Mouse (Mus musculus): Measurements from ENCODE around the gene Hdgfl2. TPM values are rescaled to one million over a fixed set of nuclear protein-coding genes. Genes with fewer than 3 reads are reported as not detected.
"Not testable (repeated sequence)": the region's sequence is repeated elsewhere in the genome, so short reads cannot be mapped to it uniquely, and the experiment has no call there.

The Hdgfl2 gene
- total and polyA plus RNA-seq, 3 experiments, result 31.5 to 35.0 (median 32.5) TPM

- WGBS, result 84% methylated on average over 5 of the region's 5 CpGs
- no peak for DNase-seq
- Histone ChIP-seq H3K27ac (no peak overlapping the region), H3K27me3 (ENCODE audit: control insufficient read depth, insufficient read depth, low read length) (no peaks in the 10 kb centered on the region), H3K79me2 (replicated peaks; ENCODE audit: control insufficient read depth, insufficient read depth, low read length) (0 out of 2 replicates have a peak, but pooled peaks cover 3% of the 10 kb centered on the region), H3K4me3 (no peak overlapping the region), H3K4me1 (ENCODE audit: control insufficient read depth, insufficient read depth, low read length) (peaks cover 13% of the 10 kb centered on the region), H3K36me3 (ENCODE audit: control insufficient read depth, insufficient read depth, low read length) (no peaks in the 10 kb centered on the region), H3K9ac (ENCODE audit: low read depth, low read length) (no peak overlapping the region)
- intact Hi-C loops (cut with DNase I), result no loop called here
- no peak for TF ChIP-seq POLR2A (IDR thresholded peaks at IDR 0.05; ENCODE audit: insufficient read depth, low read depth, low read length)
- no peak for TF ChIP-seq CTCF (IDR thresholded peaks at IDR 0.05)
- no peak for TF ChIP-seq EP300 (IDR thresholded peaks at IDR 0.05; ENCODE audit: insufficient read depth, low read depth, low read length)
These were observed 1.9 kb upstream of the Hdgfl2 start for GRCm38 (mm10) chr17:56077523-56077922.

GRCm38 (mm10) chr17:56078361-56078760, 1.1 kb upstream of the Hdgfl2 start:
- Histone ChIP-seq H3K27ac (peak overlapping the region; percentile 84), H3K4me3 (peak overlapping the region; percentile 48), H3K4me1 (ENCODE audit: control insufficient read depth, insufficient read depth, low read length) (peaks cover 13% of the 10 kb centered on the region)
- WGBS, result 59% methylated on average over 9 of the region's 9 CpGs
- intact Hi-C loops (cut with DNase I), result loop anchor here (2.0 kb wide), 1 partner anchor 54 kb away; no protein-coding TSS in a partner anchor
- not testable (repeated sequence) for H3K36me3 ChIP-seq (ENCODE audit: control insufficient read depth, insufficient read depth, low read length); H3K27me3 ChIP-seq (ENCODE audit: control insufficient read depth, insufficient read depth, low read length); H3K9ac ChIP-seq (ENCODE audit: low read depth, low read length); H3K79me2 ChIP-seq (replicated peaks; ENCODE audit: control insufficient read depth, insufficient read depth, low read length)
- DNase-seq, result peak; percentile 22 to 38

GRCm38 (mm10) chr17:56079921-56080320, 487 bp downstream of the Hdgfl2 start:
- intact Hi-C loops (cut with DNase I), result loop anchor here (2.0 kb wide), 1 partner anchor 53 kb away; no protein-coding TSS in a partner anchor
- 2% methylated on average over 11 of the region's 11 CpGs for WGBS
- peak overlapping the region; percentile 83 for H3K27ac ChIP-seq

GRCm38 (mm10) chr17:56080781-56081585, 1.5 kb downstream of the Hdgfl2 start:
- intact Hi-C loops (cut with DNase I), result no loop called here
- peak overlapping the region; percentile 71; the same call in 1 of the 2 replicates for H3K4me3 ChIP-seq
- 0 out of 2 replicates have a peak, but pooled peaks cover 3% of the 10 kb centered on the region for H3K79me2 ChIP-seq (replicated peaks; ENCODE audit: control insufficient read depth, insufficient read depth, low read length)
- H3K4me1 ChIP-seq (ENCODE audit: control insufficient read depth, insufficient read depth, low read length), result peaks cover 11% of the 10 kb centered on the region
- no peaks in the 10 kb centered on the region for H3K36me3 ChIP-seq (ENCODE audit: control insufficient read depth, insufficient read depth, low read length)
- no peak for TF ChIP-seq CTCF (IDR thresholded peaks at IDR 0.05)
- TF ChIP-seq POLR2A (IDR thresholded peaks at IDR 0.05; ENCODE audit: insufficient read depth, low read depth, low read length), result no peak
- no peak for TF ChIP-seq EP300 (IDR thresholded peaks at IDR 0.05; ENCODE audit: insufficient read depth, low read depth, low read length)
- 17% methylated on average over 8 of the region's 8 CpGs for WGBS
- no peak overlapping the region for H3K27ac ChIP-seq
- H3K9ac ChIP-seq (ENCODE audit: low read depth, low read length), result 0 out of 2 replicates have a peak overlapping the region, but pooled peaks have one; percentile 16
- no peaks in the 10 kb centered on the region for H3K27me3 ChIP-seq (ENCODE audit: control insufficient read depth, insufficient read depth, low read length)
- no peak for DNase-seq

More at GRCm38 (mm10) chr17:56079921-56080320, 487 bp downstream of the Hdgfl2 start:
- Histone ChIP-seq H3K79me2 (replicated peaks; ENCODE audit: control insufficient read depth, insufficient read depth, low read length) (0 out of 2 replicates have a peak, but pooled peaks cover 3% of the 10 kb centered on the region), H3K27me3 (ENCODE audit: control insufficient read depth, insufficient read depth, low read length) (no peaks in the 10 kb centered on the region), H3K9ac (ENCODE audit: low read depth, low read length) (peak overlapping the region; percentile 93), H3K4me3 (peak overlapping the region; percentile 71), H3K4me1 (ENCODE audit: control insufficient read depth, insufficient read depth, low read length) (peaks cover 13% of the 10 kb centered on the region), H3K36me3 (ENCODE audit: control insufficient read depth, insufficient read depth, low read length) (no peaks in the 10 kb centered on the region)
- no peak for DNase-seq
- TF ChIP-seq CTCF (IDR thresholded peaks at IDR 0.05) (no peak), EP300 (IDR thresholded peaks at IDR 0.05; ENCODE audit: insufficient read depth, low read depth, low read length) (no peak), POLR2A (IDR thresholded peaks at IDR 0.05; ENCODE audit: insufficient read depth, low read depth, low read length) (no peak)

GRCm38 (mm10) chr17:56092312-56092711, 12.9 kb downstream of the Hdgfl2 start:
- H3K4me1 ChIP-seq (ENCODE audit: control insufficient read depth, insufficient read depth, low read length), result no peaks in the 10 kb centered on the region
- H3K27me3 ChIP-seq (ENCODE audit: control insufficient read depth, insufficient read depth, low read length), result no peaks in the 10 kb centered on the region
- H3K9ac ChIP-seq (ENCODE audit: low read depth, low read length), result no peak overlapping the region
- no peaks in the 10 kb centered on the region for H3K79me2 ChIP-seq (replicated peaks; ENCODE audit: control insufficient read depth, insufficient read depth, low read length)
- intact Hi-C loops (cut with DNase I), result no loop called here
- no peak for DNase-seq
- 77% methylated on average over 1 of the region's 1 CpGs for WGBS
- no peak overlapping the region for H3K4me3 ChIP-seq
- no peak overlapping the region for H3K27ac ChIP-seq
- H3K36me3 ChIP-seq (ENCODE audit: control insufficient read depth, insufficient read depth, low read length), result no peaks in the 10 kb centered on the region
- no peak for TF ChIP-seq CTCF (IDR thresholded peaks at IDR 0.05)
- TF ChIP-seq POLR2A (IDR thresholded peaks at IDR 0.05; ENCODE audit: insufficient read depth, low read depth, low read length), result no peak
- no peak for TF ChIP-seq EP300 (IDR thresholded peaks at IDR 0.05; ENCODE audit: insufficient read depth, low read depth, low read length)

GRCm38 (mm10) chr17:56092794-56093193, 13.4 kb downstream of the Hdgfl2 start:
- TF ChIP-seq EP300 (IDR thresholded peaks at IDR 0.05; ENCODE audit: insufficient read depth, low read depth, low read length) (no peak), POLR2A (IDR thresholded peaks at IDR 0.05; ENCODE audit: insufficient read depth, low read depth, low read length) (no peak), CTCF (IDR thresholded peaks at IDR 0.05) (no peak)
- intact Hi-C loops (cut with DNase I), result no loop called here
- no peaks in the 10 kb centered on the region for H3K79me2 ChIP-seq (replicated peaks; ENCODE audit: control insufficient read depth, insufficient read depth, low read length)
- H3K27me3 ChIP-seq (ENCODE audit: control insufficient read depth, insufficient read depth, low read length), result no peaks in the 10 kb centered on the region
- 97% methylated on average over 1 of the region's 1 CpGs for WGBS
- H3K4me3 ChIP-seq, result no peak overlapping the region
- no peak overlapping the region for H3K27ac ChIP-seq
- H3K9ac ChIP-seq (ENCODE audit: low read depth, low read length), result no peak overlapping the region
- DNase-seq, result no peak
- H3K4me1 ChIP-seq (ENCODE audit: control insufficient read depth, insufficient read depth, low read length), result no peaks in the 10 kb centered on the region
- H3K36me3 ChIP-seq (ENCODE audit: control insufficient read depth, insufficient read depth, low read length), result no peaks in the 10 kb centered on the region
